Mouse (Mus musculus) intestine, embryonic 14.5 days (tissue): ENCODE results near the gene Tunar. TPM values are rescaled to one million over a fixed set of nuclear protein-coding genes. Genes with fewer than 3 reads are reported as not detected.

ENCODE experiments used
- ATAC-seq: fragments of 200-750 bp; cut with Nextera tagmentation; replicated peaks from 2 replicates; pipeline ENCODE4 v1.8.0; 2017; ENCODE audit warnings: low read depth, moderate number of reproducible peaks, moderate TSS enrichment, moderate library complexity; ENCODE audit not compliant: low FRiP score, low TSS enrichment
- DNase-seq: peaks from one replicate; pipeline ENCODE4 v3.0.0-alpha.2; 2018; ENCODE audit warnings: low spot score
- H3K27ac ChIP-seq: fragments of 300-500 bp; sonication (generic); 2 replicates; pipeline ENCODE4 v1.5.1; 2014; ENCODE audit warnings: low read depth, mild to moderate bottlenecking, control low read depth
- H3K27me3 ChIP-seq: fragments of 300-500 bp; sonication (generic); replicated peaks from 2 replicates; pipeline ENCODE4 v1.6.1; 2014; ENCODE audit warnings: low read length, control low read depth; ENCODE audit not compliant: control insufficient read depth, insufficient read depth
- H3K36me3 ChIP-seq: fragments of 300-500 bp; sonication (generic); 2 replicates; pipeline ENCODE4 v1.6.1; 2014; ENCODE audit warnings: low read length, control low read depth; ENCODE audit not compliant: control insufficient read depth, insufficient read depth
- H3K4me1 ChIP-seq: fragments of 300-500 bp; sonication (generic); replicated peaks from 2 replicates; pipeline ENCODE4 v1.6.1; 2014; ENCODE audit warnings: low read length, control low read depth, mixed read lengths; ENCODE audit not compliant: control insufficient read depth, insufficient read depth
- H3K4me2 ChIP-seq: fragments of 300-500 bp; sonication (generic); 2 replicates; pipeline ENCODE4 v1.6.1; 2014; ENCODE audit warnings: low read length
- H3K4me3 ChIP-seq: fragments of 300-500 bp; sonication (generic); 2 replicates; pipeline ENCODE4 v1.5.1; 2014; ENCODE audit warnings: low read depth, low read length, control low read depth, mixed read lengths
- H3K9ac ChIP-seq: fragments of 300-500 bp; sonication (generic); 2 replicates; pipeline ENCODE4 v1.6.1; 2014; ENCODE audit warnings: mild to moderate bottlenecking, low read length
- H3K9me3 ChIP-seq: fragments of 300-500 bp; sonication (generic); 2 replicates; pipeline ENCODE4 v1.6.1; 2016; ENCODE audit warnings: low read length, control low read depth; ENCODE audit not compliant: control insufficient read depth
- WGBS: fragments of 180-500 bp; shearing (Covaris S2); extraction: QIAGEN DNeasy Blood & Tissue Kit; methylation state at CpG from one replicate; pipeline ENCODE4 v1.1.7; 2014; 5-methylcytosine and 5-hydroxymethylcytosine counted together
- polyA plus RNA-seq: library from polyadenylated mRNA; unstranded; fragments of >200 nt; fragmentation: Nextera tagmentation; extraction: Ambion mirVana; gene quantifications from 2 replicates; pipeline ENCODE4 v1.2.1, GENCODE M21; 2014

Gene Tunar
- polyA plus RNA-seq, 1 experiment from 2014 or later, result 0.18 TPM

- peaks cover 10% of the 10 kb centered on the region for H3K4me1 ChIP-seq
- no peak for ATAC-seq
- no peak overlapping the region for H3K4me3 ChIP-seq
- no peak for DNase-seq
- H3K9me3 ChIP-seq, result no peaks in the 10 kb centered on the region
- 0 out of 2 replicates have a peak, but pooled peaks cover 3% of the 10 kb centered on the region for H3K27me3 ChIP-seq
- H3K4me2 ChIP-seq, result no peak overlapping the region
- H3K36me3 ChIP-seq, result no peaks in the 10 kb centered on the region
- no peak overlapping the region for H3K9ac ChIP-seq
- WGBS, result 36% methylated on average over 2 of the region's 2 CpGs
- no peak overlapping the region for H3K27ac ChIP-seq
Observed at GRCm38 (mm10) chr12:105363648-105364047, 30.0 kb downstream of the Tunar start.

GRCm38 (mm10) chr12:105374564-105374963, 40.9 kb downstream of the Tunar start:
- H3K27me3 ChIP-seq, result no peaks in the 10 kb centered on the region
- H3K9me3 ChIP-seq, result no peaks in the 10 kb centered on the region
- H3K4me2 ChIP-seq, result no peak overlapping the region
- WGBS, result 67% methylated on average over 8 of the region's 8 CpGs
- no peaks in the 10 kb centered on the region for H3K36me3 ChIP-seq
- no peak overlapping the region for H3K27ac ChIP-seq
- ATAC-seq (no peak), DNase-seq (no peak)
- no peaks in the 10 kb centered on the region for H3K4me1 ChIP-seq
- H3K9ac ChIP-seq, result no peak overlapping the region
- H3K4me3 ChIP-seq, result no peak overlapping the region

DNA sequence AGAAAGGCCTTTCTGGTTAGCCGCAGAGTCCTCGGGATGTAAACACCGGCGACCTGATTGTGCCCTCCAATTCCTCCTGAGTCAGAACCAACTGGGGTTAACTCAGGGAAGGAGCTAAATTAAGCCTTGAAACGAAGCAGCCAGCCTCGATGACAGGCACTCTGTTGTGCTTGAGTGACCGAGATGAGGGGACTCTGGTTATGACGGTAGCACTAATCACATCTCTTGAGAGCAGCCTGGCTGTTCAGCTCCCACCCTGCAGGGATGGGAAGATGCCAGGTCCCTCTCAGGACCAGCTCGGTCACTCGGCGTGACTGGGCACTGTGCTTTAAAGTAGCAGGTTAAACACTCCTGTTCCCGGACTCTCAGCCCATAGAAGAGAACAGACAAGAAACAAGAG, 43.3 kb downstream of the Tunar start:
- ATAC-seq, result no peak

DNA sequence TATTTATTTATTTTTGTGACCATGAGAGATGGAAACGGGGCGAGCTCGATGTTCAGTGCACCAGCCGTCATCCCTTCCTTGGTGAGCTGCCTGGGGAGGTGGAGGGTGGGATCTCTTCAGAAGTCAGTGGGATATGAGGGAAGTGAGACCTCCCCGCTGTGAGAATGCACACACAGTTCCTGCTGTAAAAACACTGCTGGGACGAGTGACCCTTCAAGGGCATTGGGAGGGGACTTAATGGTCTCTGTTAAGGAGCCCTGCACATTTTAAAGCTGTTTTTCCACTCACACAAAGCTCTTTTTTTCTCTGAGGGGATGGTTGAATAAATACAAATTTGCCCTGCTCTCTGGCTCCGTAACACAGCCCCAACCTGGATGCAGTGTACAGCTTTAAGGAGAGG, 49.1 kb downstream of the Tunar start:
- H3K9ac ChIP-seq, result no peak overlapping the region
- ATAC-seq (no peak), DNase-seq (no peak)
- H3K27ac ChIP-seq, result no peak overlapping the region
- no peaks in the 10 kb centered on the region for H3K9me3 ChIP-seq
- WGBS, result 67% methylated on average over 7 of the region's 7 CpGs
- no peaks in the 10 kb centered on the region for H3K4me1 ChIP-seq
- no peak overlapping the region for H3K4me2 ChIP-seq
- H3K36me3 ChIP-seq, result no peaks in the 10 kb centered on the region
- no peaks in the 10 kb centered on the region for H3K27me3 ChIP-seq
- H3K4me3 ChIP-seq, result no peak overlapping the region

More for the DNA sequence above, 43.3 kb downstream of the Tunar start:
- H3K9ac ChIP-seq, result no peak overlapping the region
- no peak overlapping the region for H3K4me2 ChIP-seq
- no peak for DNase-seq
- no peaks in the 10 kb centered on the region for H3K4me1 ChIP-seq
- no peaks in the 10 kb centered on the region for H3K27me3 ChIP-seq
- no peak overlapping the region for H3K4me3 ChIP-seq
- 32% methylated on average over 12 of the region's 12 CpGs for WGBS
- no peaks in the 10 kb centered on the region for H3K9me3 ChIP-seq
- H3K36me3 ChIP-seq, result no peaks in the 10 kb centered on the region
- H3K27ac ChIP-seq, result no peak overlapping the region

GRCm38 (mm10) chr12:105394671-105395070, 61.0 kb downstream of the Tunar start:
- ATAC-seq (no peak), DNase-seq (no peak)
- Histone ChIP-seq H3K9ac (no peak overlapping the region), H3K4me1 (no peaks in the 10 kb centered on the region; the same call in none of the 2 replicates), H3K4me2 (no peak overlapping the region), H3K36me3 (no peaks in the 10 kb centered on the region), H3K27me3 (no peaks in the 10 kb centered on the region), H3K9me3 (0 out of 2 replicates have a peak, but pooled peaks cover under 1% of the 10 kb centered on the region), H3K4me3 (no peak overlapping the region), H3K27ac (no peak overlapping the region)
- 62% methylated on average over 7 of the region's 7 CpGs for WGBS

- Histone ChIP-seq H3K36me3 (no peaks in the 10 kb centered on the region), H3K9me3 (peaks cover 7% of the 10 kb centered on the region; the same call in 1 of the 2 replicates), H3K4me3 (no peak overlapping the region), H3K9ac (no peak overlapping the region), H3K4me2 (no peak overlapping the region), H3K27me3 (no peaks in the 10 kb centered on the region), H3K27ac (0 out of 2 replicates have a peak overlapping the region, but pooled peaks have one; percentile 22), H3K4me1 (no peaks in the 10 kb centered on the region; the same call in none of the 2 replicates)
- WGBS, result 21% methylated on average over 5 of the region's 5 CpGs
- 0 out of 2 replicates have a peak, but pooled peaks have one; percentile 47 for ATAC-seq
- DNase-seq, result no peak
Observed at GRCm38 (mm10) chr12:105398172-105398571, 64.5 kb downstream of the Tunar start.

DNA sequence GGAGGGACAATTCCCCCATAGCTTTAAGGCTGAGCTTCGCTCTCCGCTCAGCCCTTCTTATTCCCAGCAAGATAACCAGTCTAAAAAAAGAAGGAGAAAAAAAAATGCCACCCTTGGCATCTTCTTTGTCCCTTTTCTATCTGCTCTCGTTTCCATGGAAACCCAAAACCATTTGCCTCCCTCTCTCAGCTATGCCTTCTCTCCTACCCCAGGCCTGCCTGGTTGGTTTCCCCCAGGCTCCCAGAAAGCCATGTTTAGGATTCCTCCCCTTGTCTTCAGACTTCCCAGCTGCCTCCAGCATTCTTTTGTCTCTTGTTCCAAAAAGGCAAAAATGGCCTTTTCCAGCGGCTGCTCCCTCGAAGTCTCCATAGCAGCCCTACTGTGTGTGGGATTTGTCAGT, 70.1 kb downstream of the Tunar start:
- Histone ChIP-seq H3K36me3 (no peaks in the 10 kb centered on the region), H3K27me3 (no peaks in the 10 kb centered on the region), H3K4me3 (no peak overlapping the region), H3K4me1 (no peaks in the 10 kb centered on the region; the same call in 1 of the 2 replicates), H3K4me2 (no peak overlapping the region), H3K9ac (no peak overlapping the region), H3K27ac (no peak overlapping the region), H3K9me3 (peaks cover 7% of the 10 kb centered on the region; the same call in 1 of the 2 replicates)
- WGBS, result 90% methylated on average over 5 of the region's 5 CpGs
- DNase-seq (no peak), ATAC-seq (no peak)

- Histone ChIP-seq H3K9ac (no peak overlapping the region), H3K27me3 (no peaks in the 10 kb centered on the region), H3K4me2 (no peak overlapping the region), H3K27ac (no peak overlapping the region), H3K9me3 (no peaks in the 10 kb centered on the region), H3K36me3 (no peaks in the 10 kb centered on the region), H3K4me3 (no peak overlapping the region), H3K4me1 (no peaks in the 10 kb centered on the region)
- ATAC-seq (no peak), DNase-seq (no peak)
- 45% methylated on average over 6 of the region's 6 CpGs for WGBS
Observed at GRCm38 (mm10) chr12:105406008-105406407, 72.3 kb downstream of the Tunar start.

- H3K9me3 ChIP-seq, result no peaks in the 10 kb centered on the region
- ATAC-seq, result no peak
- 92% methylated on average over 8 of the region's 8 CpGs for WGBS
Observed at GRCm38 (mm10) chr12:105413909-105414308, 80.2 kb downstream of the Tunar start.

More at GRCm38 (mm10) chr12:105413909-105414308, 80.2 kb downstream of the Tunar start:
- H3K27me3 ChIP-seq, result no peaks in the 10 kb centered on the region
- no peak overlapping the region for H3K4me2 ChIP-seq
- H3K27ac ChIP-seq, result no peak overlapping the region
- DNase-seq, result no peak
- H3K4me3 ChIP-seq, result no peak overlapping the region
- no peaks in the 10 kb centered on the region for H3K36me3 ChIP-seq
- no peak overlapping the region for H3K9ac ChIP-seq
- no peaks in the 10 kb centered on the region for H3K4me1 ChIP-seq
